Mouse (Mus musculus): ENCODE measurements around the gene 2900092C05Rik. TPM values are rescaled to one million over a fixed set of nuclear protein-coding genes. Genes with fewer than 3 reads are reported as not detected.

Gene 2900092C05Rik
- not detected in 2 replicates for polyA plus RNA-seq (2014; fragmentation: Nextera tagmentation; extraction: Ambion mirVana)

- WGBS, result 57% methylated on average over 2 of the region's 2 CpGs
- Histone ChIP-seq H3K4me2 (ENCODE audit: low read length) (no peak within 1 kb of the TSS), H3K4me3 (replicated peaks; ENCODE audit: low read depth, low read length) (no peak within 1 kb of the TSS), H3K9me3 (ENCODE audit: control insufficient read depth, low read length) (peaks cover 4% of the 10 kb centered on the region; the same call in 1 of the 2 replicates), H3K36me3 (ENCODE audit: control insufficient read depth, insufficient read depth, low read length) (no peaks in the 10 kb centered on the region), H3K27ac (replicated peaks; ENCODE audit: low read depth, low read length) (no peak within 1 kb of the TSS), H3K4me1 (ENCODE audit: control insufficient read depth, insufficient read depth, low read length) (no peaks in the 10 kb centered on the region), H3K27me3 (ENCODE audit: control insufficient read depth, insufficient read depth, low read length) (no peaks in the 10 kb centered on the region), H3K9ac (replicated peaks; ENCODE audit: low read length) (no peak within 1 kb of the TSS)
- DNase-seq (no peak), ATAC-seq (ENCODE audit: low FRiP score, low TSS enrichment) (no peak)
Measured at GRCm38 (mm10) chr7:12512217-12512616, at the start of gene 2900092C05Rik. TSS of gene 2900092C05Rik (plus strand) at chr7:12512517.

GRCm38 (mm10) chr7:12478158-12479008, 33.9 kb upstream of the 2900092C05Rik start, which contains the start of gene Zfp606:
TSS of gene Zfp606 (plus strand) at chr7:12478293.
- peak; percentile 96 for DNase-seq
- Histone ChIP-seq H3K27me3 (ENCODE audit: control insufficient read depth, insufficient read depth, low read length) (no peaks in the 10 kb centered on the region), H3K4me3 (replicated peaks; ENCODE audit: low read depth, low read length) (peak within 1 kb of the TSS; percentile 95), H3K4me2 (ENCODE audit: low read length) (peak within 1 kb of the TSS; percentile 66), H3K27ac (replicated peaks; ENCODE audit: low read depth, low read length) (peak within 1 kb of the TSS; percentile 89), H3K9me3 (ENCODE audit: control insufficient read depth, low read length) (peaks cover 21% of the 10 kb centered on the region), H3K4me1 (ENCODE audit: control insufficient read depth, insufficient read depth, low read length) (no peaks in the 10 kb centered on the region), H3K9ac (replicated peaks; ENCODE audit: low read length) (peak within 1 kb of the TSS; percentile 97), H3K36me3 (ENCODE audit: control insufficient read depth, insufficient read depth, low read length) (peaks cover 33% of the 10 kb centered on the region)
- under 1% methylated on average over 53 of the region's 53 CpGs for WGBS
- ATAC-seq (ENCODE audit: low FRiP score, low TSS enrichment), result peak; percentile 94

- DNase-seq, result peak; percentile 50
- peak overlapping the region; percentile 97 for H3K9ac ChIP-seq (replicated peaks; ENCODE audit: low read length)
- peaks cover 39% of the 10 kb centered on the region for H3K36me3 ChIP-seq (ENCODE audit: control insufficient read depth, insufficient read depth, low read length)
- no peaks in the 10 kb centered on the region for H3K27me3 ChIP-seq (ENCODE audit: control insufficient read depth, insufficient read depth, low read length)
- peaks cover 23% of the 10 kb centered on the region for H3K9me3 ChIP-seq (ENCODE audit: control insufficient read depth, low read length)
- peak overlapping the region; percentile 95 for H3K4me3 ChIP-seq (replicated peaks; ENCODE audit: low read depth, low read length)
- H3K4me2 ChIP-seq (ENCODE audit: low read length), result peak overlapping the region; percentile 66
- no peaks in the 10 kb centered on the region for H3K4me1 ChIP-seq (ENCODE audit: control insufficient read depth, insufficient read depth, low read length)
- no peak for ATAC-seq (ENCODE audit: low FRiP score, low TSS enrichment)
- 2% methylated on average over 7 of the region's 8 CpGs for WGBS
- 0 out of 2 replicates have a peak overlapping the region, but pooled peaks have one; percentile 89 for H3K27ac ChIP-seq (replicated peaks; ENCODE audit: low read depth, low read length)
Measured at GRCm38 (mm10) chr7:12479009-12479346, 33.3 kb upstream of the 2900092C05Rik start.

GRCm38 (mm10) chr7:12479525-12479924, 32.8 kb upstream of the 2900092C05Rik start:
- ATAC-seq (ENCODE audit: low FRiP score, low TSS enrichment) (no peak), DNase-seq (no peak)
- Histone ChIP-seq H3K4me1 (ENCODE audit: control insufficient read depth, insufficient read depth, low read length) (no peaks in the 10 kb centered on the region), H3K4me3 (replicated peaks; ENCODE audit: low read depth, low read length) (peak overlapping the region; percentile 95), H3K9me3 (ENCODE audit: control insufficient read depth, low read length) (peaks cover 27% of the 10 kb centered on the region), H3K27me3 (ENCODE audit: control insufficient read depth, insufficient read depth, low read length) (no peaks in the 10 kb centered on the region), H3K27ac (replicated peaks; ENCODE audit: low read depth, low read length) (0 out of 2 replicates have a peak overlapping the region, but pooled peaks have one; percentile 26), H3K36me3 (ENCODE audit: control insufficient read depth, insufficient read depth, low read length) (peaks cover 44% of the 10 kb centered on the region), H3K4me2 (ENCODE audit: low read length) (peak overlapping the region; percentile 66), H3K9ac (replicated peaks; ENCODE audit: low read length) (peak overlapping the region; percentile 97; the same call in 1 of the 2 replicates)
- 75% methylated on average over 4 of the region's 4 CpGs for WGBS

GRCm38 (mm10) chr7:12483771-12484170, 28.5 kb upstream of the 2900092C05Rik start:
- no peak overlapping the region for H3K4me3 ChIP-seq (replicated peaks; ENCODE audit: low read depth, low read length)
- DNase-seq (no peak), ATAC-seq (ENCODE audit: low FRiP score, low TSS enrichment) (no peak)
- no peak overlapping the region for H3K27ac ChIP-seq (replicated peaks; ENCODE audit: low read depth, low read length)
- no peak overlapping the region for H3K4me2 ChIP-seq (ENCODE audit: low read length)
- 97% methylated on average over 6 of the region's 6 CpGs for WGBS
- peaks cover 69% of the 10 kb centered on the region for H3K9me3 ChIP-seq (ENCODE audit: control insufficient read depth, low read length)
- H3K4me1 ChIP-seq (ENCODE audit: control insufficient read depth, insufficient read depth, low read length), result no peaks in the 10 kb centered on the region
- H3K36me3 ChIP-seq (ENCODE audit: control insufficient read depth, insufficient read depth, low read length), result peaks cover 87% of the 10 kb centered on the region
- no peaks in the 10 kb centered on the region for H3K27me3 ChIP-seq (ENCODE audit: control insufficient read depth, insufficient read depth, low read length)
- no peak overlapping the region for H3K9ac ChIP-seq (replicated peaks; ENCODE audit: low read length)

- no peak for DNase-seq
- ATAC-seq (ENCODE audit: low FRiP score, low TSS enrichment), result no peak
- Histone ChIP-seq H3K9me3 (ENCODE audit: control insufficient read depth, low read length) (peaks cover 83% of the 10 kb centered on the region), H3K27me3 (ENCODE audit: control insufficient read depth, insufficient read depth, low read length) (no peaks in the 10 kb centered on the region), H3K36me3 (ENCODE audit: control insufficient read depth, insufficient read depth, low read length) (peaks cover 99% of the 10 kb centered on the region), H3K4me1 (ENCODE audit: control insufficient read depth, insufficient read depth, low read length) (no peaks in the 10 kb centered on the region), H3K4me3 (replicated peaks; ENCODE audit: low read depth, low read length) (no peak overlapping the region), H3K9ac (replicated peaks; ENCODE audit: low read length) (no peak overlapping the region), H3K4me2 (ENCODE audit: low read length) (no peak overlapping the region), H3K27ac (replicated peaks; ENCODE audit: low read depth, low read length) (no peak overlapping the region)
- WGBS, result 100% methylated on average over 1 of the region's 1 CpGs
Measured at GRCm38 (mm10) chr7:12485956-12486355, 26.4 kb upstream of the 2900092C05Rik start.

GRCm38 (mm10) chr7:12486691-12487090, 25.6 kb upstream of the 2900092C05Rik start:
- no peak for ATAC-seq (ENCODE audit: low FRiP score, low TSS enrichment)
- peaks cover 83% of the 10 kb centered on the region for H3K9me3 ChIP-seq (ENCODE audit: control insufficient read depth, low read length)
- H3K27me3 ChIP-seq (ENCODE audit: control insufficient read depth, insufficient read depth, low read length), result no peaks in the 10 kb centered on the region
- peaks cover 99% of the 10 kb centered on the region for H3K36me3 ChIP-seq (ENCODE audit: control insufficient read depth, insufficient read depth, low read length)
- no peak for DNase-seq
- no peaks in the 10 kb centered on the region for H3K4me1 ChIP-seq (ENCODE audit: control insufficient read depth, insufficient read depth, low read length)
- H3K27ac ChIP-seq (replicated peaks; ENCODE audit: low read depth, low read length), result no peak overlapping the region
- no peak overlapping the region for H3K9ac ChIP-seq (replicated peaks; ENCODE audit: low read length)
- H3K4me2 ChIP-seq (ENCODE audit: low read length), result no peak overlapping the region
- H3K4me3 ChIP-seq (replicated peaks; ENCODE audit: low read depth, low read length), result no peak overlapping the region

GRCm38 (mm10) chr7:12510913-12511312, 1.4 kb upstream of the 2900092C05Rik start:
- Histone ChIP-seq H3K36me3 (ENCODE audit: control insufficient read depth, insufficient read depth, low read length) (no peaks in the 10 kb centered on the region), H3K4me3 (replicated peaks; ENCODE audit: low read depth, low read length) (no peak overlapping the region), H3K9ac (replicated peaks; ENCODE audit: low read length) (no peak overlapping the region), H3K27me3 (ENCODE audit: control insufficient read depth, insufficient read depth, low read length) (no peaks in the 10 kb centered on the region), H3K4me1 (ENCODE audit: control insufficient read depth, insufficient read depth, low read length) (no peaks in the 10 kb centered on the region), H3K9me3 (ENCODE audit: control insufficient read depth, low read length) (peaks cover 1% of the 10 kb centered on the region; the same call in 1 of the 2 replicates), H3K27ac (replicated peaks; ENCODE audit: low read depth, low read length) (no peak overlapping the region), H3K4me2 (ENCODE audit: low read length) (no peak overlapping the region)
- ATAC-seq (ENCODE audit: low FRiP score, low TSS enrichment) (no peak), DNase-seq (no peak)
- WGBS, result 63% methylated on average over 1 of the region's 1 CpGs

Measured in midbrain, embryonic 14.5 days (tissue).